Mouse (Mus musculus) stomach, postnatal 0 days (tissue): Measurements from ENCODE around the gene Arpc2.

Source experiments
- CTCF ChIP-seq: IDR thresholded peaks from 2 replicates; pipeline ENCODE4 v1.5.1; 2016; ENCODE audit warnings: antibody characterized with exemption, low read depth, mild to moderate bottlenecking, moderate library complexity
- EP300 ChIP-seq: optimal IDR thresholded peaks from 2 replicates; pipeline ENCODE3; 2016; ENCODE audit warnings: antibody characterized with exemption

GRCm38 (mm10) chr1:74240311-74240710 is 4.4 kb downstream of the Arpc2 start:
- TF ChIP-seq CTCF (no peak), EP300 (no peak)
